Mouse (Mus musculus): ENCODE measurements around the gene Pex19.

The Pex19 gene

GRCm38 (mm10) chr1:172126376-172127347, at the start of gene Pex19:
Gene Pex19, plus strand, starts transcription at chr1:172126755.
- peak; percentile 89 for DNase-seq

GRCm38 (mm10) chr1:172077981-172078380, 48.6 kb upstream of the Pex19 start:
- no peak for DNase-seq

GRCm38 (mm10) chr1:172082101-172082898, 44.3 kb upstream of the Pex19 start, which contains the start of the genes Copa and Ncstn:
Gene Copa, plus strand, starts transcription at chr1:172082529.
Gene Ncstn, minus strand, starts transcription at chr1:172082795.
- DNase-seq = peak; percentile 96

GRCm38 (mm10) chr1:172082899-172083445, 43.6 kb upstream of the Pex19 start:
- no peak for DNase-seq

- DNase-seq = peak; percentile 65
Measured at GRCm38 (mm10) chr1:172093522-172093921, 33.0 kb upstream of the Pex19 start.

GRCm38 (mm10) chr1:172094295-172094694, 32.3 kb upstream of the Pex19 start:
- DNase-seq = peak; percentile 7

GRCm38 (mm10) chr1:172095202-172095601, 31.4 kb upstream of the Pex19 start:
- no peak for DNase-seq

GRCm38 (mm10) chr1:172099325-172100033, 27.1 kb upstream of the Pex19 start:
- DNase-seq = peak; percentile 88

GRCm38 (mm10) chr1:172103619-172104018, 22.9 kb upstream of the Pex19 start:
- no peak for DNase-seq

GRCm38 (mm10) chr1:172105101-172105500, 21.5 kb upstream of the Pex19 start:
- DNase-seq = no peak

- no peak for DNase-seq
Measured at GRCm38 (mm10) chr1:172107777-172108477, 18.6 kb upstream of the Pex19 start.

GRCm38 (mm10) chr1:172116948-172117347, 9.6 kb upstream of the Pex19 start:
- DNase-seq = no peak

GRCm38 (mm10) chr1:172119100-172119499, 7.5 kb upstream of the Pex19 start:
- no peak for DNase-seq

GRCm38 (mm10) chr1:172119720-172120119, 6.8 kb upstream of the Pex19 start:
- peak; percentile 69 for DNase-seq

- DNase-seq = no peak
Measured at GRCm38 (mm10) chr1:172122671-172123070, 3.9 kb upstream of the Pex19 start.

GRCm38 (mm10) chr1:172124572-172124971, 2.0 kb upstream of the Pex19 start:
- DNase-seq = no peak

GRCm38 (mm10) chr1:172127487-172127886, 932 bp downstream of the Pex19 start:
- DNase-seq = peak; percentile 21

GRCm38 (mm10) chr1:172128563-172128962, 2.0 kb downstream of the Pex19 start:
- DNase-seq = no peak

- DNase-seq = peak; percentile 29
Measured at GRCm38 (mm10) chr1:172129108-172129507, 2.6 kb downstream of the Pex19 start.

GRCm38 (mm10) chr1:172129780-172130179, 3.2 kb downstream of the Pex19 start:
- no peak for DNase-seq

- DNase-seq = no peak
Measured at GRCm38 (mm10) chr1:172132319-172132718, 5.8 kb downstream of the Pex19 start.

GRCm38 (mm10) chr1:172133535-172133934, 7.0 kb downstream of the Pex19 start:
- DNase-seq = peak; percentile 23
